Mouse (Mus musculus): ENCODE results near the gene Tmem30c.
"Not testable (repeated sequence)": the region's sequence is repeated elsewhere in the genome, so short reads cannot be mapped to it uniquely, and the experiment has no call there.

The Tmem30c gene

GRCm38 (mm10) chr16:57231937-57232310 is 60.7 kb downstream of the Tmem30c start:
- not testable (repeated sequence) for DNase-seq (ENCODE audit: low spot score in 2 of 2)

GRCm38 (mm10) chr16:57231089-57231936 is 61.4 kb downstream of the Tmem30c start, which contains the start of gene Tbc1d23:
Tbc1d23 (minus strand) TSS chr16:57231504.
- peak; percentile 97 to 98 for DNase-seq (ENCODE audit: low spot score in 2 of 2)

- no peak for DNase-seq (ENCODE audit: low spot score in 2 of 2)
Measured at GRCm38 (mm10) chr16:57226444-57226843, 66.2 kb downstream of the Tmem30c start.

- DNase-seq (ENCODE audit: low spot score in 2 of 2) = no peak
Measured at GRCm38 (mm10) chr16:57220361-57220760, 72.3 kb downstream of the Tmem30c start.

Data from heart, adult 9 months (tissue).